Mouse (Mus musculus): ENCODE data around the gene Csmd2.

DNA sequence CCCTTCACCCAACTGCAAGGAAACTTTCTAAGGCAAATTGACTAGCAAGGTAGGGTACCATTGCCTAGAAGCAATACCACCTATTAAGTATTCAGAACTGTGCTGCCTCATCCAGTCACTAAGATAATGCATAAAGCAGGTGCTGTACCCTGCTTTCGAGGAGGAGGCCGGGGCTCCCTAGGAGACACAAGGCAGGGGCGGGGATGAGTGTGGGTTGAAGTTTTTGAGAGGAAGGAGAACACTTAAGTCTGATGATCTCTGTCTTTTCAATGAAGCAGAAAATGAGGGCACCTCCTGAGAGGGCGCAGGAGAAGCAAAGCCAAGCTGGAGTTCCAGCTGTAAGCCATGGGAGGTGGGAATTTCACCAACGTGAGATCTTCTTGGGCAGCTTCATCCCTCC lies 271.6 kb downstream of the Csmd2 start:
- TF ChIP-seq CTCF (IDR thresholded peaks at IDR 0.05; ENCODE audit: extremely low read depth, insufficient read depth, insufficient read length, insufficient replicate concordance) (no peak), POLR2A (IDR thresholded peaks at IDR 0.05; ENCODE audit: low read depth, low read length) (no peak)

Measured in spleen, adult 2 months (tissue).